Mouse (Mus musculus) limb, embryonic 12.5 days (tissue): ENCODE data around the gene Rnf186. TPM values are rescaled to one million over a fixed set of nuclear protein-coding genes. Genes with fewer than 3 reads are reported as not detected.
"Not testable (repeated sequence)": the region's sequence is repeated elsewhere in the genome, so short reads cannot be mapped to it uniquely, and the experiment has no call there.

Experiments
- ATAC-seq: fragments of 200-750 bp; cut with Nextera tagmentation; 2 replicates; pipeline ENCODE4 v1.8.0; 2017; ENCODE audit warnings: low read depth, moderate TSS enrichment; ENCODE audit not compliant: insufficient number of reproducible peaks, insufficient read depth, low FRiP score, low TSS enrichment
- H3K27ac ChIP-seq: fragments of 300-500 bp; sonication (generic); 2 replicates; pipeline ENCODE4 v1.5.1; 2016; ENCODE audit warnings: mild to moderate bottlenecking, moderate library complexity
- H3K27me3 ChIP-seq: fragments of 300-500 bp; sonication (generic); 2 replicates; pipeline ENCODE4 v1.6.1; 2016; ENCODE audit warnings: mild to moderate bottlenecking, moderate library complexity
- H3K36me3 ChIP-seq: fragments of 300-500 bp; sonication (generic); 2 replicates; pipeline ENCODE4 v1.6.1; 2016; ENCODE audit warnings: mild to moderate bottlenecking, moderate library complexity
- H3K4me1 ChIP-seq: fragments of 300-500 bp; sonication (generic); replicated peaks from 2 replicates; pipeline ENCODE4 v1.6.1; 2016
- H3K4me2 ChIP-seq: fragments of 300-500 bp; sonication (generic); 2 replicates; pipeline ENCODE4 v1.6.1; 2016; ENCODE audit warnings: mild to moderate bottlenecking, moderate library complexity
- H3K4me3 ChIP-seq: fragments of 300-500 bp; sonication (generic); replicated peaks from 2 replicates; pipeline ENCODE4 v1.5.1; 2016; ENCODE audit warnings: mild to moderate bottlenecking
- H3K9ac ChIP-seq: fragments of 300-500 bp; sonication (generic); replicated peaks from 2 replicates; pipeline ENCODE4 v1.6.1; 2016; ENCODE audit warnings: mild to moderate bottlenecking, moderate library complexity
- H3K9me3 ChIP-seq: fragments of 300-500 bp; sonication (generic); 2 replicates; pipeline ENCODE4 v1.6.1; 2016; ENCODE audit warnings: mild to moderate bottlenecking, moderate library complexity
- WGBS: fragments of 180-500 bp; shearing (Covaris S2); methylation state at CpG from one replicate; pipeline ENCODE4 v1.1.7; 2016; 5-methylcytosine and 5-hydroxymethylcytosine counted together
- polyA plus RNA-seq: library from polyadenylated mRNA; unstranded; fragments of >200 nt; fragmentation: Nextera tagmentation; extraction: Ambion mirVana; gene quantifications from 2 replicates; pipeline ENCODE4 v1.2.1, GENCODE M21; 2016

Gene Rnf186
- polyA plus RNA-seq, 1 experiment from 2014 or later = not detected

GRCm38 (mm10) chr4:138972139-138972826 lies 5.4 kb downstream of the Rnf186 start:
- 22% methylated on average over 20 of the region's 20 CpGs for WGBS
- ATAC-seq = 0 out of 2 replicates have a peak, but pooled peaks have one; percentile 15
- Histone ChIP-seq H3K4me1 (peaks cover 13% of the 10 kb centered on the region), H3K9me3 (no peaks in the 10 kb centered on the region), H3K4me2 (peak overlapping the region; percentile 95), H3K9ac (peak overlapping the region; percentile 89), H3K27ac (0 out of 2 replicates have a peak overlapping the region, but pooled peaks have one; percentile 47), H3K36me3 (no peaks in the 10 kb centered on the region), H3K4me3 (peak overlapping the region; percentile 62), H3K27me3 (0 out of 2 replicates have a peak, but pooled peaks cover 3% of the 10 kb centered on the region)

GRCm38 (mm10) chr4:138972827-138973718 lies 6.2 kb downstream of the Rnf186 start, which contains the start of gene Tmco4:
Gene Tmco4, plus strand, starts transcription at chr4:138972888.
- Histone ChIP-seq H3K4me2 (peak within 1 kb of the TSS; percentile 95), H3K4me1 (peaks cover 13% of the 10 kb centered on the region), H3K27ac (0 out of 2 replicates have a peak within 1 kb of the TSS, but pooled peaks have one; percentile 47), H3K27me3 (0 out of 2 replicates have a peak, but pooled peaks cover 3% of the 10 kb centered on the region), H3K36me3 (no peaks in the 10 kb centered on the region), H3K4me3 (peak within 1 kb of the TSS; percentile 62), H3K9ac (peak within 1 kb of the TSS; percentile 89), H3K9me3 (no peaks in the 10 kb centered on the region)
- ATAC-seq = 0 out of 2 replicates have a peak, but pooled peaks have one; percentile 63
- WGBS = under 1% methylated on average over 58 of the region's 60 CpGs

GRCm38 (mm10) chr4:138973719-138974115 lies 6.8 kb downstream of the Rnf186 start:
- Histone ChIP-seq H3K4me2 (peak overlapping the region; percentile 95), H3K27me3 (0 out of 2 replicates have a peak, but pooled peaks cover 3% of the 10 kb centered on the region), H3K9me3 (no peaks in the 10 kb centered on the region), H3K4me1 (peaks cover 13% of the 10 kb centered on the region), H3K4me3 (peak overlapping the region; percentile 62), H3K27ac (no peak overlapping the region), H3K36me3 (no peaks in the 10 kb centered on the region), H3K9ac (no peak overlapping the region)
- 57% methylated on average over 3 of the region's 3 CpGs for WGBS
- 0 out of 2 replicates have a peak, but pooled peaks have one; percentile 3 for ATAC-seq

- not testable (repeated sequence) for H3K4me3 ChIP-seq, H3K9ac ChIP-seq, H3K36me3 ChIP-seq, H3K9me3 ChIP-seq, ATAC-seq, H3K27ac ChIP-seq, H3K27me3 ChIP-seq, H3K4me2 ChIP-seq
- 77% methylated on average over 2 of the region's 2 CpGs for WGBS
- peaks cover 13% of the 10 kb centered on the region for H3K4me1 ChIP-seq
Measured at GRCm38 (mm10) chr4:138974540-138974939, 7.6 kb downstream of the Rnf186 start.

GRCm38 (mm10) chr4:138975194-138975593 lies 8.3 kb downstream of the Rnf186 start:
- Histone ChIP-seq H3K9ac (no peak overlapping the region), H3K4me1 (peaks cover 13% of the 10 kb centered on the region), H3K27me3 (0 out of 2 replicates have a peak, but pooled peaks cover 3% of the 10 kb centered on the region), H3K36me3 (no peaks in the 10 kb centered on the region), H3K4me2 (no peak overlapping the region), H3K27ac (no peak overlapping the region), H3K9me3 (no peaks in the 10 kb centered on the region), H3K4me3 (no peak overlapping the region)
- WGBS = 45% methylated on average over 3 of the region's 3 CpGs
- no peak for ATAC-seq

GRCm38 (mm10) chr4:138976046-138976445 lies 9.1 kb downstream of the Rnf186 start:
- ATAC-seq = no peak
- H3K27ac ChIP-seq = no peak overlapping the region
- peaks cover 17% of the 10 kb centered on the region for H3K4me1 ChIP-seq
- WGBS = 66% methylated on average over 6 of the region's 6 CpGs
- H3K4me2 ChIP-seq = no peak overlapping the region
- H3K9ac ChIP-seq = no peak overlapping the region
- H3K4me3 ChIP-seq = no peak overlapping the region
- no peaks in the 10 kb centered on the region for H3K9me3 ChIP-seq
- H3K36me3 ChIP-seq = no peaks in the 10 kb centered on the region
- no peaks in the 10 kb centered on the region for H3K27me3 ChIP-seq

- Histone ChIP-seq H3K4me3 (no peak overlapping the region), H3K9me3 (no peaks in the 10 kb centered on the region), H3K4me2 (no peak overlapping the region), H3K9ac (no peak overlapping the region), H3K27ac (no peak overlapping the region), H3K36me3 (no peaks in the 10 kb centered on the region), H3K27me3 (no peaks in the 10 kb centered on the region), H3K4me1 (0 out of 2 replicates have a peak, but pooled peaks cover 3% of the 10 kb centered on the region)
- 90% methylated on average over 8 of the region's 8 CpGs for WGBS
- ATAC-seq = no peak
Measured at GRCm38 (mm10) chr4:138980021-138980420, 13.1 kb downstream of the Rnf186 start.

GRCm38 (mm10) chr4:138980771-138981420 lies 14.0 kb downstream of the Rnf186 start:
- Histone ChIP-seq H3K27ac (no peak overlapping the region), H3K9me3 (no peaks in the 10 kb centered on the region), H3K4me1 (0 out of 2 replicates have a peak, but pooled peaks cover 3% of the 10 kb centered on the region), H3K4me3 (peak overlapping the region; percentile 2; the same call in 1 of the 2 replicates), H3K36me3 (no peaks in the 10 kb centered on the region), H3K27me3 (no peaks in the 10 kb centered on the region), H3K9ac (no peak overlapping the region), H3K4me2 (peak overlapping the region; percentile 33)
- WGBS = 19% methylated on average over 12 of the region's 12 CpGs
- ATAC-seq = no peak; the same call in 1 of the 2 replicates

GRCm38 (mm10) chr4:138983422-138983821 lies 16.5 kb downstream of the Rnf186 start:
- Histone ChIP-seq H3K9ac (no peak overlapping the region), H3K27me3 (no peaks in the 10 kb centered on the region), H3K4me2 (no peak overlapping the region), H3K36me3 (no peaks in the 10 kb centered on the region), H3K4me1 (0 out of 2 replicates have a peak, but pooled peaks cover 3% of the 10 kb centered on the region), H3K4me3 (no peak overlapping the region), H3K9me3 (no peaks in the 10 kb centered on the region), H3K27ac (no peak overlapping the region)
- ATAC-seq = no peak
- 68% methylated on average over 3 of the region's 3 CpGs for WGBS

GRCm38 (mm10) chr4:138984744-138985143 lies 17.8 kb downstream of the Rnf186 start:
- 0 out of 2 replicates have a peak, but pooled peaks cover 3% of the 10 kb centered on the region for H3K4me1 ChIP-seq
- 72% methylated on average over 7 of the region's 7 CpGs for WGBS
- no peak for ATAC-seq

More at GRCm38 (mm10) chr4:138984744-138985143, 17.8 kb downstream of the Rnf186 start:
- H3K36me3 ChIP-seq = no peaks in the 10 kb centered on the region
- H3K4me3 ChIP-seq = no peak overlapping the region
- no peaks in the 10 kb centered on the region for H3K9me3 ChIP-seq
- no peaks in the 10 kb centered on the region for H3K27me3 ChIP-seq
- H3K4me2 ChIP-seq = no peak overlapping the region
- no peak overlapping the region for H3K27ac ChIP-seq
- no peak overlapping the region for H3K9ac ChIP-seq
